ENCODE assay signal across 9 mouse cellular contexts in genomic region chr11:84724080-84724479, GRCm38 (mm10).
DNase-seq lines count a peak whose midpoint lies in the region; ATAC-seq and TF ChIP-seq lines count a peak whose summit lies in the region.
"Had no signal": no experiment of that assay in that cellular context is flagged by ENCODE, and none has a peak within 500 bp of the region (broad histone marks: within the 10 kb centered on the region; RNA-seq: fewer than 3 reads in every experiment).

No protein-coding gene starts in this region.

- no peaks in the 10 kb centered on the region for H3K4me1 ChIP-seq in kidney, adult 2 months (ENCODE audit: control insufficient read depth, insufficient read depth, low read length)
- H3K4me1 ChIP-seq in embryonic facial prominence, embryonic 11.5 days (ENCODE audit: control insufficient read depth, insufficient read depth, low read length): no peaks in the 10 kb centered on the region
- H3K4me1 ChIP-seq in midbrain, embryonic 14.5 days (ENCODE audit: control insufficient read depth, insufficient read depth, low read length): peaks cover 23% of the 10 kb centered on the region
- H3K4me1 ChIP-seq: lung, embryonic 15.5 days had no signal

- no peak overlapping the region for H3K27ac ChIP-seq in kidney, adult 2 months (ENCODE audit: insufficient read depth, low read depth, low read length)
- H3K27ac ChIP-seq in embryonic facial prominence, embryonic 11.5 days (replicated peaks; ENCODE audit: low read depth, low read length): no peak overlapping the region
- 0 out of 2 replicates have a peak overlapping the region, but pooled peaks have one; percentile 60 for H3K27ac ChIP-seq in midbrain, embryonic 14.5 days (replicated peaks; ENCODE audit: low read depth, low read length)
- H3K27ac ChIP-seq: lung, embryonic 15.5 days had no signal

- H3K4me2 ChIP-seq in embryonic facial prominence, embryonic 11.5 days (ENCODE audit: low read depth, low read length): no peak overlapping the region
- H3K4me2 ChIP-seq in midbrain, embryonic 14.5 days (ENCODE audit: low read length): peak overlapping the region; percentile 28
- H3K4me2 ChIP-seq: lung, embryonic 15.5 days had no signal

- no peak for TF ChIP-seq POLR2A in kidney, adult 2 months (IDR thresholded peaks at IDR 0.05; ENCODE audit: low read depth, low read length)

- no peaks in the 10 kb centered on the region for H3K9me3 ChIP-seq in embryonic facial prominence, embryonic 11.5 days (replicated peaks; ENCODE audit: control insufficient read depth, low read length)
- no peaks in the 10 kb centered on the region for H3K9me3 ChIP-seq in midbrain, embryonic 14.5 days (ENCODE audit: control insufficient read depth, low read length)
- H3K9me3 ChIP-seq: lung, embryonic 15.5 days had no signal

- no peaks in the 10 kb centered on the region for H3K36me3 ChIP-seq in kidney, adult 2 months (ENCODE audit: control insufficient read depth, insufficient read depth, low read length)
- no peaks in the 10 kb centered on the region for H3K36me3 ChIP-seq in embryonic facial prominence, embryonic 11.5 days (replicated peaks; ENCODE audit: control insufficient read depth, insufficient read depth, low read depth, low read length)
- no peaks in the 10 kb centered on the region for H3K36me3 ChIP-seq in midbrain, embryonic 14.5 days (ENCODE audit: control insufficient read depth, insufficient read depth, low read length)
- H3K36me3 ChIP-seq: lung, embryonic 15.5 days had no signal

- ATAC-seq in embryonic facial prominence, embryonic 11.5 days (replicated peaks; ENCODE audit: insufficient number of reproducible peaks, low FRiP score, low TSS enrichment, low read depth): no peak
- ATAC-seq in midbrain, embryonic 14.5 days (ENCODE audit: low FRiP score, low TSS enrichment): no peak

- H3K27me3 ChIP-seq in kidney, adult 2 months (replicated peaks; ENCODE audit: control insufficient read depth, insufficient read depth, low read length): no peaks in the 10 kb centered on the region
- H3K27me3 ChIP-seq in embryonic facial prominence, embryonic 11.5 days (ENCODE audit: control insufficient read depth, insufficient read depth, low read length): no peaks in the 10 kb centered on the region; the same call in 1 of the 2 replicates
- H3K27me3 ChIP-seq in midbrain, embryonic 14.5 days (ENCODE audit: control insufficient read depth, insufficient read depth, low read length): peaks cover 5% of the 10 kb centered on the region

- WGBS in kidney, adult 2 months: 5% methylated on average over 18 of the region's 18 CpGs
- WGBS in embryonic facial prominence, embryonic 11.5 days: 4% methylated on average over 18 of the region's 18 CpGs
- 5% methylated on average over 18 of the region's 18 CpGs for WGBS in midbrain, embryonic 14.5 days

- H3K4me3 ChIP-seq in kidney, adult 2 months (ENCODE audit: insufficient read depth, low read depth, low read length): no peak overlapping the region
- H3K4me3 ChIP-seq in embryonic facial prominence, embryonic 11.5 days (ENCODE audit: low read depth, low read length): no peak overlapping the region
- no peak overlapping the region for H3K4me3 ChIP-seq in midbrain, embryonic 14.5 days (replicated peaks; ENCODE audit: low read depth, low read length)
- H3K4me3 ChIP-seq: lung, embryonic 15.5 days had no signal

- H3K9ac ChIP-seq in embryonic facial prominence, embryonic 11.5 days (replicated peaks; ENCODE audit: low read length): no peak overlapping the region
- H3K9ac ChIP-seq in midbrain, embryonic 14.5 days (replicated peaks; ENCODE audit: low read length): 0 out of 2 replicates have a peak overlapping the region, but pooled peaks have one; percentile 16
- H3K9ac ChIP-seq: lung, embryonic 15.5 days had no signal

- peak; percentile 6 for DNase-seq in kidney, adult 2 months
- no peak for DNase-seq in kidney, adult 8-10 months
- DNase-seq in adrenal gland, postnatal 14 days: peak; percentile 69
- DNase-seq in embryonic facial prominence, embryonic 11.5 days (ENCODE audit: low spot score): peak; percentile 69
- peak; percentile 36 for DNase-seq in kidney, postnatal 14 days
- peak; percentile 79 for DNase-seq in midbrain, embryonic 14.5 days
- DNase-seq in testis, postnatal 14 days (ENCODE audit: low spot score): peak; percentile 53
- DNase-seq in urinary bladder, adult 2 months (ENCODE audit: low spot score): no peak

- no peak for TF ChIP-seq CTCF in kidney, adult 2 months (conservative IDR thresholded peaks at IDR 0.05; ENCODE audit: insufficient read depth, insufficient read length, low read depth, low read length)

Comparison
In these comparisons a context has a peak if more than half of its experiments do, and no peak if none do; other contexts are left out.
1. DNase-seq: peak in kidney, adult 2 months (single experiment), adrenal gland, postnatal 14 days (single experiment), embryonic facial prominence, embryonic 11.5 days (single experiment), kidney, postnatal 14 days (single experiment), midbrain, embryonic 14.5 days (single experiment) and testis, postnatal 14 days (single experiment); none in kidney, adult 8-10 months (0 of 2) and urinary bladder, adult 2 months (single experiment).